Comparison of ENCODE assay signal across 10 mouse cellular contexts in the genomic region with DNA sequence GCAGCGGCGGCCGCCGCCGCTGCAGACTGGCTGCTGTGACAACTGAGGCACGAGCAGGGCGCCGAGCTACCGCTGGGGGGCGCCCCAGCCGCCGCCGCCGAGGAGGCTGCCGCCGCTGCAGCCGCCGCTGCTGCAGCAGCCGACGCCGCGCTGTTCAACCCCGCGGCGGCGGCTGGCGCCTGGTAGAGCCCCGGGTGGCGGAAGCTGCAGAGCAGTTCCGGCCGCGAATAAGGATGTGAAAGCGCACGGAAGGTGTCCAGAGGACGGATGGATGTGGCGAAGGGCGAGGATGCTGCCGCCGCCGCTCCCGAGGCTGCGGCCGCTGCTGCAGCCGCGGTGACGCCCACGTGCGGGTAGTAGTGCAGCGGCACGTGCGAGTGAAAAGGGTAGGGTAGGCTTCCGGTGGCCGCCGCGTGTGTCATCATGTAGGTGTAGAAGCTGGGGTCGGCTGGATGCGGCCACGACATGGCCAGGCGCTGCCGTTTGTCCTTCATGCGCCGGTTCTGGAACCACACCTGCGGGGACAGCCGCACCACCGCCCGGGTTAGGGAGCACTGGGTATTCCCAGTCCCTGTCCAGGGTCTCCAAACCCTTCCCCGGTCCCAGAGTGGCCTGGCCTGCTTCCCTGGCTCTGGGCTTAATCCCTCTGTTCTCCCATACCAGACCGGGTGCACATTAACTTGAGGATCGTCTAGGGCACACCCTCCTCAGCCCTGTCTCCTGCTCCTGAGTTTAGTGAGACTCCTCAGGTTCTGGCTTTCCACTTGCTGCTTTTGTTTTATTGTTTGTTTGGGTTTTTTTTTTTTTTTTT. TPM values are rescaled to one million over a fixed set of nuclear protein-coding genes. Genes with fewer than 3 reads are reported as not detected.
DNase-seq lines count a peak whose midpoint lies in the region; ATAC-seq and TF ChIP-seq lines count a peak whose summit lies in the region.
"Had no signal": no experiment of that assay in that cellular context is flagged by ENCODE, and none has a peak within 500 bp of the region (broad histone marks: within the 10 kb centered on the region; RNA-seq: fewer than 3 reads in every experiment).

No protein-coding gene starts in this region.

- no peaks in the 10 kb centered on the region for H3K9me3 ChIP-seq in E14TG2a.4 (ENCODE audit: low read length)
- no peaks in the 10 kb centered on the region for H3K9me3 ChIP-seq in forebrain, embryonic 16.5 days (ENCODE audit: control insufficient read depth, low read length)
- H3K9me3 ChIP-seq in limb, embryonic 15.5 days = no peaks in the 10 kb centered on the region

- H3K27me3 ChIP-seq in E14TG2a.4 (ENCODE audit: insufficient read depth, low read length) = peaks cover 85% of the 10 kb centered on the region
- peaks cover 55% of the 10 kb centered on the region for H3K27me3 ChIP-seq in forebrain, embryonic 16.5 days (replicated peaks; ENCODE audit: control insufficient read depth, insufficient read depth, low read length)
- peaks cover 61% of the 10 kb centered on the region for H3K27me3 ChIP-seq in limb, embryonic 15.5 days

- peak overlapping the region; percentile 64 for H3K4me3 ChIP-seq in gastrocnemius, adult 2 months
- peak overlapping the region; percentile 72 for H3K4me3 ChIP-seq in E14TG2a.4 (replicated peaks; ENCODE audit: low read length)
- peak overlapping the region; percentile 24 for H3K4me3 ChIP-seq in forebrain, embryonic 16.5 days (replicated peaks; ENCODE audit: low read length)
- peak overlapping the region; percentile 46 for H3K4me3 ChIP-seq in limb, embryonic 15.5 days

- H3K4me1 ChIP-seq in E14TG2a.4 (replicated peaks; ENCODE audit: low read depth, low read length) = peaks cover 34% of the 10 kb centered on the region
- peaks cover 7% of the 10 kb centered on the region for H3K4me1 ChIP-seq in forebrain, embryonic 16.5 days (replicated peaks; ENCODE audit: control insufficient read depth, insufficient read depth, low read length)
- peaks cover 30% of the 10 kb centered on the region for H3K4me1 ChIP-seq in limb, embryonic 15.5 days

- under 1% methylated on average over 67 of the region's 69 CpGs for WGBS in forebrain, embryonic 16.5 days
- WGBS in limb, embryonic 15.5 days = under 1% methylated on average over 69 of the region's 69 CpGs

- peak; percentile 19 for DNase-seq in gastrocnemius, adult 2 months
- no peak for DNase-seq in gastrocnemius, postnatal 10 days
- DNase-seq in retina, embryonic 14.5 days (ENCODE audit: low spot score) = peak; percentile 66
- no peak for DNase-seq in adipocyte (ENCODE audit: low spot score)
- DNase-seq in gastrocnemius, postnatal 36 days = no peak

- no peak overlapping the region for H3K27ac ChIP-seq in gastrocnemius, adult 2 months
- H3K27ac ChIP-seq in forebrain, embryonic 16.5 days (ENCODE audit: low read length) = no peak overlapping the region
- H3K27ac ChIP-seq in limb, embryonic 15.5 days = peak overlapping the region; percentile 82

- H3K36me3 ChIP-seq in E14TG2a.4 (ENCODE audit: insufficient read depth, low read length) = no peaks in the 10 kb centered on the region
- no peaks in the 10 kb centered on the region for H3K36me3 ChIP-seq in forebrain, embryonic 16.5 days (ENCODE audit: control insufficient read depth, insufficient read depth)
- no peaks in the 10 kb centered on the region for H3K36me3 ChIP-seq in limb, embryonic 15.5 days

- TF ChIP-seq CTCF in gastrocnemius, adult 2 months (IDR thresholded peaks at IDR 0.05) = no peak
- no peak for TF ChIP-seq CTCF in E14TG2a.4 (conservative IDR thresholded peaks at IDR 0.05; ENCODE audit: low read length)

- H3K4me2 ChIP-seq in forebrain, embryonic 16.5 days (ENCODE audit: low read length) = peak overlapping the region; percentile 39
- peak overlapping the region; percentile 60 for H3K4me2 ChIP-seq in limb, embryonic 15.5 days

- intact Hi-C loops in gastrocnemius, adult 2 months (cut with DNase I) = no loop called here
- intact Hi-C loops in gastrocnemius, postnatal 36 days (cut with DNase I) = loop anchor here (10.0 kb wide), 2 partner anchors 191 to 1381 kb away; a partner anchor contains a TSS

- no peak overlapping the region for H3K9ac ChIP-seq in forebrain, embryonic 16.5 days (replicated peaks; ENCODE audit: low read depth, low read length)
- peak overlapping the region; percentile 39 for H3K9ac ChIP-seq in limb, embryonic 15.5 days

- ATAC-seq in forebrain, embryonic 16.5 days = no peak; the same call in 1 of the 2 replicates
- no peak for ATAC-seq in limb, embryonic 15.5 days (ENCODE audit: insufficient number of reproducible peaks, low FRiP score, low TSS enrichment, low read depth)

RNA-seq across cellular contexts. Expression of a gene that starts 3.3 kb away (rescaled TPM):
- total RNA-seq in gastrocnemius, adult 2 months (2021) = not detected
- under 1 TPM in 1 of 2 experiments, not detected in 1; 0.07 TPM for total RNA-seq in gastrocnemius, postnatal 10 days (2021)
- polyA plus RNA-seq in forebrain, embryonic 16.5 days (2015; fragmentation: Nextera tagmentation; extraction: Ambion mirVana) = 0.07 TPM in 1 of 2 replicates, not detected in the other
- polyA plus RNA-seq in limb, embryonic 15.5 days (2015; fragmentation: Nextera tagmentation; extraction: Ambion mirVana) = 0.96 and 1.4 TPM in 2 replicates
- total RNA-seq in gastrocnemius, postnatal 36 days (2021) = not detected
- polyA plus RNA-seq: C2C12 had no signal

RNA-seq across cellular contexts. Expression of a gene that starts 12.1 kb away (rescaled TPM):
- not detected for total RNA-seq in gastrocnemius, adult 2 months (2021)
- not detected for total RNA-seq in gastrocnemius, postnatal 10 days (2021)
- 0.10 TPM in 1 of 2 replicates, not detected in the other for polyA plus RNA-seq in forebrain, embryonic 16.5 days (2015; fragmentation: Nextera tagmentation; extraction: Ambion mirVana)
- 20.8 and 32.3 TPM in 2 replicates for polyA plus RNA-seq in limb, embryonic 15.5 days (2015; fragmentation: Nextera tagmentation; extraction: Ambion mirVana)
- total RNA-seq in gastrocnemius, postnatal 36 days (2021) = not detected
- total RNA-seq: gastrocnemius, postnatal 4 days had no signal
- polyA plus RNA-seq: C2C12 had no signal

RNA-seq across cellular contexts. Expression of a gene that starts 18.8 kb away (rescaled TPM):
- total RNA-seq in gastrocnemius, adult 2 months (2021) = not detected
- not detected for total RNA-seq in gastrocnemius, postnatal 10 days (2021)
- polyA plus RNA-seq in forebrain, embryonic 16.5 days (2015; fragmentation: Nextera tagmentation; extraction: Ambion mirVana) = not detected in 2 replicates
- 27.0 and 30.6 TPM in 2 replicates for polyA plus RNA-seq in limb, embryonic 15.5 days (2015; fragmentation: Nextera tagmentation; extraction: Ambion mirVana)
- not detected for total RNA-seq in gastrocnemius, postnatal 36 days (2021)
- total RNA-seq: gastrocnemius, postnatal 4 days had no signal
- polyA plus RNA-seq: C2C12 had no signal

RNA-seq across cellular contexts. Expression of a gene that starts 23.3 kb away (rescaled TPM):
- total RNA-seq in gastrocnemius, adult 2 months (2021) = not detected
- total RNA-seq in gastrocnemius, postnatal 10 days (2021) = under 1 TPM; 0.23 to 0.56 TPM
- polyA plus RNA-seq in forebrain, embryonic 16.5 days (2015; fragmentation: Nextera tagmentation; extraction: Ambion mirVana) = not detected in 2 replicates
- 7.1 and 10.3 TPM in 2 replicates for polyA plus RNA-seq in limb, embryonic 15.5 days (2015; fragmentation: Nextera tagmentation; extraction: Ambion mirVana)
- not detected for total RNA-seq in gastrocnemius, postnatal 36 days (2021)
- polyA plus RNA-seq: C2C12 had no signal

RNA-seq across cellular contexts. Expression of a gene that starts 35.7 kb away (rescaled TPM):
- total RNA-seq in gastrocnemius, adult 2 months (2021) = 1 to 10 TPM; 4.0 to 4.8 TPM
- total RNA-seq in gastrocnemius, postnatal 10 days (2021) = 1 to 10 TPM; 3.9 to 4.5 TPM
- polyA plus RNA-seq in forebrain, embryonic 16.5 days (2015; fragmentation: Nextera tagmentation; extraction: Ambion mirVana) = not detected in 2 replicates
- polyA plus RNA-seq in limb, embryonic 15.5 days (2015; fragmentation: Nextera tagmentation; extraction: Ambion mirVana) = 12.4 and 14.5 TPM in 2 replicates
- 1 to 10 TPM; 3.8 to 4.6 TPM for total RNA-seq in gastrocnemius, postnatal 36 days (2021)
- polyA plus RNA-seq: C2C12 had no signal

Comparison
In these comparisons a context has a peak if more than half of its experiments do, and no peak if none do; other contexts are left out.
1. DNase-seq: peak in gastrocnemius, adult 2 months (single experiment) and retina, embryonic 14.5 days (single experiment); none in gastrocnemius, postnatal 10 days (single experiment), adipocyte (single experiment) and gastrocnemius, postnatal 36 days (0 of 2).
2. Peak in every context shown above with its lines, with median percentiles within 50 percentile points of each other: H3K4me3 ChIP-seq.